Mouse (Mus musculus): ENCODE results near the gene Slc4a1. TPM values are rescaled to one million over a fixed set of nuclear protein-coding genes. Genes with fewer than 3 reads are reported as not detected.
"Not testable (repeated sequence)": the region's sequence is repeated elsewhere in the genome, so short reads cannot be mapped to it uniquely, and the experiment has no call there.

The Slc4a1 gene
- polyA plus RNA-seq, 1 experiment from 2014 or later, result 1,073 TPM

DNA sequence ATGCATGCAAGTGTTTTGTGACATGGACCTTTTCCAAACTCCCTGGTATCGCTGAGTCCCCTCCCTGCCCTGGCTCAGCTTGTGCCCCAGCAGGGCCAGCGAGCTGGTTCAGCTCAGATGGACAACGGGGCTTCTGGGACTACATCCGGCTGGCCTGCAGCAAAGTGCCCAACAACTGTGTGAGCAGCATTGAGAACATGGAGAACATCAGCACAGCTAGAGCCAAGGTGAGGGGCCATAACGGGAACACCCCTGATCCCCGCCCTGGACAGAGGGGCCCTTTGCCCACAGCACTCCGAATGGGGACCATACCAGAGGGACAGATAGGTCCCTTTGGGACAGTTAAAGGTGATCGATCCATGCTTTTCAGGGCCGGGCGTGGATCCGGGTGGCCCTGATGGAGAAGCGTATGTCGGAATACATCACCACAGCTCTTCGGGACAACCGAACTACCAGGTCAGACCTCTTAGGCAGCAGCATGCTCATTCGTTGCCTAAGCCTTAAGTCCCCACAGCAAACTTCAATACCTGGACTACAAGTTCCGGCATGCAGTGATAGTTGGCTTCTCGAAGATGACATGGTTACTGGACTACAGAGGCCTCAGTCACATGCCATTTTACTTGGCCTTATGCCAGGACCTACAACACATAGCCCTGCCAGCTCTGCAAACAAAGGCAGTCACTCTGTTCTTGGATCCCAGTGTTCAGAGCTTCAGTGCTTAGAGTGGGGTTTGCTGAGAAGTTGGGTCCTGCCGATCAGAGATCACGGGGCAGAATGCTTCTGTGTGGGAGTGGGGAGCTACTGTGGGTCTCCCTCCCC is 32.2 kb upstream of the Slc4a1 start:
- Histone ChIP-seq H3K4me2 (no peak overlapping the region), H3K36me3 (replicated peaks) (peaks cover 18% of the 10 kb centered on the region), H3K9ac (no peak overlapping the region), H3K4me3 (replicated peaks) (no peak overlapping the region), H3K9me3 (replicated peaks) (no peaks in the 10 kb centered on the region), H3K27ac (replicated peaks) (no peak overlapping the region), H3K4me1 (replicated peaks) (peaks cover 51% of the 10 kb centered on the region), H3K27me3 (peaks cover 95% of the 10 kb centered on the region)
- no peak for ATAC-seq (ENCODE audit: insufficient read depth)
- 75% methylated on average over 20 of the region's 20 CpGs for WGBS (ENCODE audit: insufficient replicate concordance)

DNA sequence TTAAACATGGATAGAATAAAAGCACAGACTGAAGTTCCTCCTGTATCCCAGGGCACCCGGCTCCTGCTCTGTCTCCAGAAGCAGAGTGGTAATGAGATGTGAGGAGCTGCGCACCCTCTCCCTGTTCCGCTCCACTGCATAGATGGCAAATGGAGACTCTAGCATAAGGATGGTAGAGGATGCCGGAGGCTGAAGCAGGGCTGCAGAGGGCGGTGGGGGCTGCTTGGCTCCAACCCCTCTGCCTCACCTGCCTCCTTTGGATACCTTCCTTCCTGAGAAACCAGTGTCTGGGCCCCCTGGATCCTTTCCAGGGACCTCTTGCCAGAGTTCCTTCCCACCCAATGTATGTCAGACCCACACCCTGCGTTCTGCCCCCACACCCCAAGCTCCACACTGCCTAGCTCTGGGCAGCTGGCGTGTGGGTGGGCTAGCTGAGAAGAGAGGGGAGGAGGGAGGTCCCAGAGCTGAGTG is 30.7 kb upstream of the Slc4a1 start:
- no peak overlapping the region for H3K4me3 ChIP-seq (replicated peaks)
- H3K9me3 ChIP-seq (replicated peaks), result no peaks in the 10 kb centered on the region
- ATAC-seq (ENCODE audit: insufficient read depth), result no peak
- H3K4me2 ChIP-seq, result no peak overlapping the region
- H3K4me1 ChIP-seq (replicated peaks), result peaks cover 58% of the 10 kb centered on the region
- H3K36me3 ChIP-seq (replicated peaks), result peaks cover 3% of the 10 kb centered on the region; the same call in 1 of the 2 replicates
- WGBS (ENCODE audit: insufficient replicate concordance), result 69% methylated on average over 7 of the region's 7 CpGs
- no peak overlapping the region for H3K9ac ChIP-seq
- peaks cover 100% of the 10 kb centered on the region for H3K27me3 ChIP-seq
- no peak overlapping the region for H3K27ac ChIP-seq (replicated peaks)

- H3K4me3 ChIP-seq (replicated peaks), result no peak overlapping the region
- H3K27me3 ChIP-seq, result peaks cover 100% of the 10 kb centered on the region
- no peak for ATAC-seq (ENCODE audit: insufficient read depth)
- H3K9me3 ChIP-seq (replicated peaks), result no peaks in the 10 kb centered on the region
- no peak overlapping the region for H3K4me2 ChIP-seq
- no peak overlapping the region for H3K9ac ChIP-seq
- no peaks in the 10 kb centered on the region for H3K36me3 ChIP-seq (replicated peaks)
- WGBS (ENCODE audit: insufficient replicate concordance), result 50% methylated on average over 6 of the region's 6 CpGs
- H3K4me1 ChIP-seq (replicated peaks), result peaks cover 54% of the 10 kb centered on the region
- H3K27ac ChIP-seq (replicated peaks), result no peak overlapping the region
These were observed 30.3 kb upstream of the Slc4a1 start for GRCm38 (mm10) chr11:102396263-102396662.

- Histone ChIP-seq H3K9ac (no peak overlapping the region), H3K27me3 (peaks cover 100% of the 10 kb centered on the region), H3K4me2 (no peak overlapping the region), H3K27ac (replicated peaks) (no peak overlapping the region), H3K9me3 (replicated peaks) (no peaks in the 10 kb centered on the region), H3K4me1 (replicated peaks) (peaks cover 44% of the 10 kb centered on the region), H3K36me3 (replicated peaks) (no peaks in the 10 kb centered on the region), H3K4me3 (replicated peaks) (no peak overlapping the region)
- WGBS (ENCODE audit: insufficient replicate concordance), result 13% methylated on average over 5 of the region's 5 CpGs
- no peak for ATAC-seq (ENCODE audit: insufficient read depth)
These were observed 29.2 kb upstream of the Slc4a1 start for GRCm38 (mm10) chr11:102395250-102395649.

DNA sequence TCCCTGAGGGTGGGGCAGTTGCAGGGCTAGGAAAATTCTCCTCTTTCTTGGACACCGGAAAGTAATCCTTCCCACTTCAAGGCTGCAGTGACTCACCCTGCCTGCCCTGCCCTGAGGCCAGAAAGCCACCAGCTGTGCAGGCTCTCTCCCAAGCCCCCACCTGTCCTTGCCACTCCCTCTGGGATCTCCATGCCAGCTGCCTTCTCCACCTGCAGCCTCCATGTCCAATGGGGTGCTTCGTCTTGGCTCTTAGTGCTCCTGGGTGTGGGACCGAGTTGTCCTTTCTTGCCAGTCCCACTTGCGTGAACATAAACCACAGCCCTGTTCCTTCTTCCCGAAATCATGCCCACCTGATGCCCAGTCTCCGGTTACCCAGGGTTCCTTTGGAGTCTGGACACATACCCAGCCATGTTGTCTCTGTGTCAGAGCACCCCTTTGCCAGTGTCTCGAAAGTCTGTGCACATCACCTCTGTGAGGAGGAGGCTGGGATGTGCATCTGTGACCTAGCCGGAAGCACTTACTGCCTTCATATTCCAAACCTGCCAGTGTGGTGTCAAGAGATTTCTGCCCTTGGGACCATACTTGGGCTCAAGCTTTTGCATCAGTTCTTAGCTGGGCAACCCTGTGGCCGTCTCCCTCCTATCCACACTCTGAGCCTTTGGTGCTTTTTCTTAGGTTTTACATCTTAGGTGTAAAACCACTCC is 28.6 kb upstream of the Slc4a1 start:
- no peak for ATAC-seq (ENCODE audit: insufficient read depth)
- no peaks in the 10 kb centered on the region for H3K36me3 ChIP-seq (replicated peaks)
- no peak overlapping the region for H3K4me2 ChIP-seq
- H3K27me3 ChIP-seq, result peaks cover 97% of the 10 kb centered on the region
- H3K9me3 ChIP-seq (replicated peaks), result no peaks in the 10 kb centered on the region
- H3K9ac ChIP-seq, result no peak overlapping the region
- peaks cover 41% of the 10 kb centered on the region for H3K4me1 ChIP-seq (replicated peaks)
- H3K4me3 ChIP-seq (replicated peaks), result no peak overlapping the region
- WGBS (ENCODE audit: insufficient replicate concordance), result 69% methylated on average over 9 of the region's 9 CpGs
- H3K27ac ChIP-seq (replicated peaks), result no peak overlapping the region

DNA sequence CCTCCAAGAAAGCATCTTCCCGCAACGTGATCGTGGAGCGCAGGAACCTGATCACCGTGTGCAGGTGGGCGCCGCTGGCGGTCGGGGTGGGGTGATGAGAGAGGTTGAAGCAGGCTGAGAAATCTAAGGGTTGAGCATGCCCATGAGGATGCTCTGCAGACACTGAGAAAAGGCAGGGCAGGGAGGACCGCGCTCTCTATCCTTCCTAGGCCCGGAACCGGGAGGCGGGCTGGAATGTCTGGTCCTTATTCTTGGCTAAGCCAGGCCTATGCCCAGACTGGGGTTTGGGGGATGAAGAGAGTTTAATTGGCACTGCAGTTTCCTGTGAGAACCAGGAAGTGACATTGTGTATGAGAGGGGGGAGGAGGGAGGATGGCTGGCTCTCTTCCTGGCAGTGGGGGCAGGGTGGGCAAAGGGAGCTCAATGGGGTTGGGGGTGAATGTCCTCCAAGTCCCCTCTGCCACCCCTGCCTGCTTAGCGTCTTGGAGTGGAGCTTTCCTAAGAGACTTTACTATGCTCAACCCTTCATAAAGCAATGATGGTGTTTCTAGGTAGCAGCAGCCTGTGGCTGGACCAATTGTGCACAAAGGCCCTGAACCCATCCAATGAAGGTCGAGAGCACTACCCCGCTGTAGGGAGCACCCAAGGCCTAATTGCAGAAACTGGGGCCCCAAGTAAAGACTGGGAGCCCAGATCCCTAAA is 27.9 kb upstream of the Slc4a1 start:
- 9% methylated on average over 17 of the region's 17 CpGs for WGBS (ENCODE audit: insufficient replicate concordance)
- H3K9me3 ChIP-seq (replicated peaks), result no peaks in the 10 kb centered on the region
- H3K27me3 ChIP-seq, result peaks cover 93% of the 10 kb centered on the region
- H3K4me2 ChIP-seq, result peak overlapping the region; percentile 75
- H3K9ac ChIP-seq, result peak overlapping the region; percentile 30; the same call in 1 of the 2 replicates
- H3K4me1 ChIP-seq (replicated peaks), result peaks cover 34% of the 10 kb centered on the region
- no peak overlapping the region for H3K27ac ChIP-seq (replicated peaks)
- H3K4me3 ChIP-seq (replicated peaks), result peak overlapping the region; percentile 48
- no peaks in the 10 kb centered on the region for H3K36me3 ChIP-seq (replicated peaks)
- no peak for ATAC-seq (ENCODE audit: insufficient read depth)

- Histone ChIP-seq H3K4me3 (replicated peaks) (peak within 1 kb of the TSS; percentile 48), H3K27ac (replicated peaks) (peak within 1 kb of the TSS; percentile 33; the same call in 1 of the 2 replicates), H3K36me3 (replicated peaks) (no peaks in the 10 kb centered on the region), H3K4me2 (peak within 1 kb of the TSS; percentile 75), H3K4me1 (replicated peaks) (peaks cover 34% of the 10 kb centered on the region), H3K9me3 (replicated peaks) (no peaks in the 10 kb centered on the region), H3K9ac (peak within 1 kb of the TSS; percentile 30; the same call in 1 of the 2 replicates), H3K27me3 (peaks cover 87% of the 10 kb centered on the region)
- peak; percentile 61 for ATAC-seq (ENCODE audit: insufficient read depth)
- WGBS (ENCODE audit: insufficient replicate concordance), result under 1% methylated on average over 33 of the region's 34 CpGs
These were observed 27.2 kb upstream of the Slc4a1 start, which contains the start of gene Rundc3a for GRCm38 (mm10) chr11:102393238-102393634. Gene Rundc3a (plus strand): TSS chr11:102393403.

- Histone ChIP-seq H3K9me3 (replicated peaks) (no peaks in the 10 kb centered on the region), H3K4me3 (replicated peaks) (peak overlapping the region; percentile 48), H3K9ac (peak overlapping the region; percentile 30; the same call in 1 of the 2 replicates), H3K4me1 (replicated peaks) (peaks cover 39% of the 10 kb centered on the region), H3K4me2 (peak overlapping the region; percentile 75), H3K27me3 (peaks cover 87% of the 10 kb centered on the region), H3K36me3 (replicated peaks) (no peaks in the 10 kb centered on the region), H3K27ac (replicated peaks) (peak overlapping the region; percentile 33; the same call in 1 of the 2 replicates)
- 15% methylated on average over 15 of the region's 15 CpGs for WGBS (ENCODE audit: insufficient replicate concordance)
- peak; percentile 24; the same call in 1 of the 2 replicates for ATAC-seq (ENCODE audit: insufficient read depth)
These were observed 26.6 kb upstream of the Slc4a1 start for GRCm38 (mm10) chr11:102392441-102393237.

- not testable (repeated sequence) for ATAC-seq (ENCODE audit: insufficient read depth); H3K4me3 ChIP-seq (replicated peaks); H3K27ac ChIP-seq (replicated peaks); H3K9ac ChIP-seq; H3K9me3 ChIP-seq (replicated peaks); H3K36me3 ChIP-seq (replicated peaks); H3K4me2 ChIP-seq
- 69% methylated on average over 4 of the region's 5 CpGs for WGBS (ENCODE audit: insufficient replicate concordance)
- H3K27me3 ChIP-seq, result peaks cover 85% of the 10 kb centered on the region
- peaks cover 51% of the 10 kb centered on the region for H3K4me1 ChIP-seq (replicated peaks)
These were observed 23.4 kb upstream of the Slc4a1 start for GRCm38 (mm10) chr11:102389436-102389835.

DNA sequence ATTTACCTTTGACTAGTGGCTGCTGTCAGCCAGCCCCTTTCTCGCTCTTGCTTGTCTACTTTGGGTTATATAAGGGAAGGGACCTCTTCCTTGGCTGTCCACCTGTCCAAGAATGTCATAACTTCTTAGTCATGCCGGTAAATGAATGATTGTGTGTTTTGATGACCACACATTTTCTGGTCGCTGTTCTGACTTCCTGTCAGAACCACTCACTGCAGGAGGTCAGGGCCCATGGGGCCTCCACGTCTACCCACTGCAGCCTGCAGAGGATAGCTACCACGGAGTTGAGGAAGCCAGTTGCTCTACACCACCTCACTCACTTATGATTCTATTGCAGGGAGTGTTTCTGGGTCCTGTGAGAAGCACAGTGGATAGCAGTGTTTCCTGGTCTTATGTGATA is 20.1 kb upstream of the Slc4a1 start:
- no peak overlapping the region for H3K9ac ChIP-seq
- H3K36me3 ChIP-seq (replicated peaks), result no peaks in the 10 kb centered on the region
- H3K27me3 ChIP-seq, result peaks cover 63% of the 10 kb centered on the region
- H3K27ac ChIP-seq (replicated peaks), result no peak overlapping the region
- H3K4me3 ChIP-seq (replicated peaks), result no peak overlapping the region
- WGBS (ENCODE audit: insufficient replicate concordance), result 21% methylated on average over 5 of the region's 5 CpGs
- no peaks in the 10 kb centered on the region for H3K9me3 ChIP-seq (replicated peaks)
- no peak overlapping the region for H3K4me2 ChIP-seq
- peaks cover 59% of the 10 kb centered on the region for H3K4me1 ChIP-seq (replicated peaks)
- no peak for ATAC-seq (ENCODE audit: insufficient read depth)

All from liver, embryonic 15.5 days (tissue).